Mouse (Mus musculus) midbrain, embryonic 14.5 days (tissue): ENCODE measurements around the gene Kif13a. TPM values are rescaled to one million over a fixed set of nuclear protein-coding genes. Genes with fewer than 3 reads are reported as not detected.

ENCODE experiments used
- ATAC-seq: fragments of 200-750 bp; cut with Nextera tagmentation; 2 replicates; pipeline ENCODE4 v1.8.0; 2017; ENCODE audit warnings: moderate number of reproducible peaks, moderate library complexity; ENCODE audit not compliant: low FRiP score, low TSS enrichment
- DNase-seq: peaks from one replicate; pipeline ENCODE4 v3.0.0-alpha.2; 2015
- H3K27ac ChIP-seq: fragments of 300-500 bp; sonication (generic); replicated peaks from 2 replicates; pipeline ENCODE4 v1.5.1; 2014; ENCODE audit warnings: mild to moderate bottlenecking, low read depth, low read length, moderate library complexity
- H3K27me3 ChIP-seq: fragments of 300-500 bp; sonication (generic); 2 replicates; pipeline ENCODE4 v1.6.1; 2014; ENCODE audit warnings: low read length, control low read depth, mixed read lengths; ENCODE audit not compliant: control insufficient read depth, insufficient read depth
- H3K36me3 ChIP-seq: fragments of 300-500 bp; sonication (generic); 2 replicates; pipeline ENCODE4 v1.6.1; 2014; ENCODE audit warnings: low read length, control low read depth; ENCODE audit not compliant: control insufficient read depth, insufficient read depth
- H3K4me1 ChIP-seq: fragments of 300-500 bp; sonication (generic); 2 replicates; pipeline ENCODE4 v1.6.1; 2014; ENCODE audit warnings: mild to moderate bottlenecking, antibody characterized with exemption, low read length, control low read depth; ENCODE audit not compliant: control insufficient read depth, insufficient read depth
- H3K4me2 ChIP-seq: fragments of 300-500 bp; sonication (generic); 2 replicates; pipeline ENCODE4 v1.6.1; 2014; ENCODE audit warnings: mild to moderate bottlenecking, low read length, moderate library complexity
- H3K4me3 ChIP-seq: fragments of 300-500 bp; sonication (generic); replicated peaks from 2 replicates; pipeline ENCODE4 v1.5.1; 2014; ENCODE audit warnings: low read depth, low read length
- H3K9ac ChIP-seq: fragments of 300-500 bp; sonication (generic); replicated peaks from 2 replicates; pipeline ENCODE4 v1.6.1; 2014; ENCODE audit warnings: mild to moderate bottlenecking, low read length, moderate library complexity
- H3K9me3 ChIP-seq: fragments of 300-500 bp; sonication (generic); 2 replicates; pipeline ENCODE4 v1.6.1; 2016; ENCODE audit warnings: low read length, control low read depth, mixed read lengths; ENCODE audit not compliant: control insufficient read depth
- WGBS: fragments of 180-500 bp; shearing (Covaris S2); extraction: QIAGEN DNeasy Blood & Tissue Kit; methylation state at CpG from one replicate; pipeline ENCODE4 v1.1.7; 2014; 5-methylcytosine and 5-hydroxymethylcytosine counted together
- polyA plus RNA-seq: library from polyadenylated mRNA; unstranded; fragments of >200 nt; fragmentation: Nextera tagmentation; extraction: Ambion mirVana; gene quantifications from 2 replicates; pipeline ENCODE4 v1.2.1, GENCODE M21; 2014

Kif13a gene
- polyA plus RNA-seq, 1 experiment from 2014 or later = 14.2 TPM

DNA sequence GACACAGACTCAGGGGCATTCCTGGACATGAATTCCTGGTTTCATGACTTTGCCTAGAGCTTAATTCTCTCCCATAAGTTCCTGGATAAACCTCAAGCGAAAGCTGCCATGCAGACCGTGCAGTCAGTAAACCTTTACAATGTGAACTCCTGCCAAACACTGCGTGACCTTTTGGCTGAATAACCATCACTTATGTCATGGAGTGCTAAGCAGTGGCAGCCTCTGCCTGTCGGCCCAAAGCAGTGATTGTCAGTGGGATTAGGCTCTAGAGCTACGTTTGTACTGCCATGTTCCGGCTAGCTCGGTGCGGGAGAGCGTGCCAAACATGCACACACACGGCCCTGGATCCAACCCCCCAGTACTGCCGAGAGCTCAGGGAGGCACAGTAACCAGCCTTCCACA lies 18.6 kb downstream of the Kif13a start:
- ATAC-seq = no peak
- H3K36me3 ChIP-seq = no peaks in the 10 kb centered on the region
- H3K9me3 ChIP-seq = no peaks in the 10 kb centered on the region
- peaks cover 11% of the 10 kb centered on the region for H3K4me1 ChIP-seq
- H3K4me2 ChIP-seq = no peak overlapping the region
- no peak overlapping the region for H3K9ac ChIP-seq
- H3K4me3 ChIP-seq = no peak overlapping the region
- no peak overlapping the region for H3K27ac ChIP-seq
- DNase-seq = no peak
- no peaks in the 10 kb centered on the region for H3K27me3 ChIP-seq
- 50% methylated on average over 11 of the region's 11 CpGs for WGBS

DNA sequence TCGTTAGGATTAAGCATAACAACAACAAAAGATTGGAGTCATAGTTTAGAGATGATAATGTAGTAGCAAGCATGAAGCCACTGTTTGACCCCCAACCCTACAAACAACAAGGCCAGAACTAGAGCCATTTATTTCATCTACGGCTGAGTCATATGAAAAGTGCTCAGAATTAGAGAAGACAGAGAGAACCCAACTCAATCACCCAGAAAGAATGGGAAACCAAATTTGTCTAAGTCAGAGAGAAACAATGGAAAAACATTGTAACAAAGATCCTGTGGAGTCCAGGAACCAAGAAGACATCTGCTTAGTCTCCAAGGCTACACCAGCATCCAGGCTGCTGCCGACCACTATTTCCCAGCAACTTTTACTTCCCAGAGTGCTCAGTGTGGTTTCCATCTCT lies 19.7 kb downstream of the Kif13a start:
- ATAC-seq (no peak), DNase-seq (no peak)
- WGBS = 82% methylated on average over 3 of the region's 3 CpGs
- Histone ChIP-seq H3K4me1 (peaks cover 11% of the 10 kb centered on the region), H3K9me3 (no peaks in the 10 kb centered on the region), H3K27me3 (no peaks in the 10 kb centered on the region), H3K4me2 (no peak overlapping the region), H3K9ac (no peak overlapping the region), H3K27ac (no peak overlapping the region), H3K36me3 (no peaks in the 10 kb centered on the region), H3K4me3 (no peak overlapping the region)

DNA sequence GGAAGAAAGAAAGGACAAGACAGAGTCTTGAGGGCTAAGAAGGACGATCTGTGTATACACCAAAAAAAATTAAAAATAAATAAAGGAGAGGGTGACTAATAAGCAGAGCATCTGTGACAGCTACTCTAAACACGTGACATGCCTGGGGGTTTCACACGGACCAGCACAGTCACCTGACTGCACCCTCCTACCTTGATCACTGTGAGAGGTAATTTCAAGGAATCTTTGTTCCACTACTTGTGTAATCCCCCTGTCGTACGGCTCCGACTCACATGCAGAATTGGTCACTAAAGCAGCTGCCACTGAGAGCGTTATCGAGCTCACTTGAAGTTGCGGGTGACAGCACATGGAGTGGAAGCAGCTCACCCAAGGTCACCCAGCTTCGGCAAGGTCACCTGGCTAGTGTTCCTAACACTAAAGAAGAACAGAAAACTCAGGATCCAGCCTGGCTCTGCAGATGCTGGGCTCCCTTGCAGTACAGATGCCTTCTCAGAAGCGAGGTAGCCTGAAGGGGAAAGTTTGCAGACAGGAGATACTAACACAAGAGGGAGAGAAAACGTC lies 20.6 kb downstream of the Kif13a start:
- H3K36me3 ChIP-seq = no peaks in the 10 kb centered on the region
- ATAC-seq (no peak), DNase-seq (no peak)
- no peak overlapping the region for H3K9ac ChIP-seq
- H3K4me1 ChIP-seq = peaks cover 11% of the 10 kb centered on the region
- H3K9me3 ChIP-seq = no peaks in the 10 kb centered on the region
- no peak overlapping the region for H3K4me2 ChIP-seq
- 68% methylated on average over 12 of the region's 12 CpGs for WGBS
- no peaks in the 10 kb centered on the region for H3K27me3 ChIP-seq
- no peak overlapping the region for H3K27ac ChIP-seq
- no peak overlapping the region for H3K4me3 ChIP-seq

DNA sequence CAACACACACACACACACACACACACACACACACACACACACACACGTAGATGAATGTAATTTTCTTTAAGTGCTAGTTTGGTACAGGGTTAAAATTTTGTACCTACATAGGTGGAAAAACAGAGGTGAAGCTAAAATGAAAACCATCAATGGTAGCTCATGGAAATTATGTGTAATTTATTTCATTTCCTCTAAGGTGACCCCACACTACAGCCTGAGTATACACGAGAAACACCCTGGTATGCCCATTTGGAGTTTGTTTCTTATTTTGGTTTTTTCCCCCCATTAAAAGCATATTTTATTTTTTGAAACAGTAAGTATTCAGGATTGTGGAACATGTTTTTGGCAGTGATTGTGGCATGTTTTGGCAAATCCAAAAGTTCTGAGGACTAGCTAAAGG lies 21.3 kb downstream of the Kif13a start:
- Histone ChIP-seq H3K9me3 (no peaks in the 10 kb centered on the region), H3K4me1 (peaks cover 11% of the 10 kb centered on the region), H3K36me3 (no peaks in the 10 kb centered on the region), H3K4me3 (no peak overlapping the region), H3K4me2 (no peak overlapping the region), H3K27me3 (no peaks in the 10 kb centered on the region), H3K27ac (no peak overlapping the region), H3K9ac (no peak overlapping the region)
- ATAC-seq (no peak), DNase-seq (no peak)
- WGBS = 91% methylated on average over 2 of the region's 2 CpGs

DNA sequence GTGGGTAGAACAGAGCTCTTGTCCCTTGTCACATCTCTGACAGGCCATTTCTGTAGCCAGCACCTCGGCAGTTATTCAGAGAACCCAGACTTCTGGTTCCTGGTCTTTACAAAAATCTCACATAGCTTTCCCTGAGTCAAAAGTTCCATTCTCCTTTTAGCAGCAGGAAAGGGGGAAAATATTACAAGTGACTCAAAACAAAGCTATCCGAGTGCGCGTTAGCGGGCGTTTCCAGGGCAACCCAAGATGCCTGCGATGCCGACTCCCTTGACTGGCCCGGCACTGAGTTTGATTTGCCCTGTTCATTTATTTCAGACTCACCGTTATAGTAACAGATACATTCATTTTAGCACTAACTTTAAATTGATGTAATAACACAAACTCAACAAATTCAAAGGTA lies 21.8 kb downstream of the Kif13a start:
- Histone ChIP-seq H3K4me1 (peaks cover 11% of the 10 kb centered on the region), H3K9me3 (no peaks in the 10 kb centered on the region), H3K4me3 (no peak overlapping the region), H3K4me2 (no peak overlapping the region), H3K27ac (no peak overlapping the region), H3K27me3 (no peaks in the 10 kb centered on the region), H3K9ac (no peak overlapping the region), H3K36me3 (no peaks in the 10 kb centered on the region)
- 28% methylated on average over 10 of the region's 10 CpGs for WGBS
- DNase-seq = peak; percentile 68
- ATAC-seq = no peak

DNA sequence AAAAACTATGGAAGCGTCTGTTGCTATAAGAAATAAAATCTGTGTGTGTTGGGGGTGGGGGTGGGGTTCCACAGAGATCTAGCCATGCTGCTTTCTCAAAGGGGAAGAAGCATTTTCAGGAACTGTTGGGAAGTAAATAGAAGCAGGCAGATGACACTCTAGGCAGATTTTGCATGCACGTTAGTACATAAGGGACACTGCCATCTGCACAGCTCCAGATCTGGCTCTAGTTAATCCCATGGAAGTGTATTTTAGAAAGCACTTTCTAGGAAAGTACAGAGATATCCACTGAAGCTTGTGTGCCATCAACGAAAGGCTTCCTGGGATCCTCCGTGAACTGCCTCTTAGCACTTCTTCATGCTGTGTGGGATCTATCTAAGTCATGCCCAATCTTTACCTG lies 22.6 kb downstream of the Kif13a start:
- H3K4me3 ChIP-seq = no peak overlapping the region
- H3K27me3 ChIP-seq = no peaks in the 10 kb centered on the region
- WGBS = 80% methylated on average over 4 of the region's 4 CpGs
- no peak for DNase-seq
- H3K4me1 ChIP-seq = peaks cover 11% of the 10 kb centered on the region
- no peak overlapping the region for H3K4me2 ChIP-seq
- H3K36me3 ChIP-seq = no peaks in the 10 kb centered on the region
- H3K27ac ChIP-seq = no peak overlapping the region
- H3K9me3 ChIP-seq = no peaks in the 10 kb centered on the region
- no peak for ATAC-seq
- no peak overlapping the region for H3K9ac ChIP-seq

DNA sequence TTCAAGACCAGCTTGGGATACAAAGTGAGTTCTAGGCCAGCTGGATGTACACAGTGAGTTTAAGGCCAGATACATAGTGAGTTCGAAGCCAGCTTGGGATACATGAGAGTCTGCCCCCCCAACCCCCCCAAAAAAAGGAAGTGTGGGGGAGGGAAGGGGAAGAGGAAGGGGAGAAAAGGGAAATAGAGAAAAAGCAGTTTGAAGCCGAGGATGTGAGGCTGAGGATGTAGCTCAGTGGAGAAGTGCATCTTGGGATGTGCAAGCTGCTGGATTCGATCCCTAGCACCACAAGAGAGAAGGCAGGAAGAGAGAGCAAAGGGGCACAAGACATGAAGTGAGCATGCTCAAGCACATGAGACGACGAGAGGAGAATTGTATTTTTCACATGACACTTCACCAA lies 23.7 kb downstream of the Kif13a start:
- 93% methylated on average over 5 of the region's 5 CpGs for WGBS
- ATAC-seq = no peak
- peaks cover 11% of the 10 kb centered on the region for H3K4me1 ChIP-seq
- no peak overlapping the region for H3K4me3 ChIP-seq
- no peaks in the 10 kb centered on the region for H3K36me3 ChIP-seq
- H3K9ac ChIP-seq = no peak overlapping the region
- H3K4me2 ChIP-seq = no peak overlapping the region
- no peak for DNase-seq
- no peak overlapping the region for H3K27ac ChIP-seq
- H3K27me3 ChIP-seq = no peaks in the 10 kb centered on the region
- H3K9me3 ChIP-seq = no peaks in the 10 kb centered on the region

DNA sequence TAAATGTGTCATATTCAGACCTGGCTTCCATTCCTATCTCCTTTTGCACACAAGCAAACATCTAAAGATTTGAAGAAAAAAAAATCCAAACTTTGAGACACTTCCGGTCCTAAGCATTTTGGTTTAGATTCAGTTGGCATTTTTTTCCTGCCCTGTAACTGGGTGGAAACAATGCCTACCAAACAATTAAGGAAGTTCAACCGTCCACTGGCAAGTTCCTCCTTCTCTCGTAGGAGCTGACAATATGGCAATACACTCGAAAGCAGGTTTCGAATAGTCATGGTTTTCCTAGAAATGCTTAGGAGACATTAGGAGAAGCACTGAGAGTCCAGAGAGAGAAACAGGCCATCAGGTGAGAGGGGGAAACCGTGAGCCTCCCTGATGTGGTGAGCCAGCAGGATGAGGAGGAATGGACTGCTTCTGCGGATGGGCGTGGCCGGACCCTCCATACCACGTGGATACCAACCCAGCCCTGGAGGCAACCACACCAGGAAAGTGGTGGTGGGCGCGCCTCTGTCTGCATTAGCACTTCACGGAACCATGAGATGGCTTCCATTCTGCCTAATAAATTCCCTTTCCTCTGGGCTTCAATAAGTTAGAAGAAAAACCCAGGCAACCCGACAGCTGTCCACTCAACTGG lies 24.6 kb downstream of the Kif13a start:
- no peaks in the 10 kb centered on the region for H3K27me3 ChIP-seq
- ATAC-seq (no peak), DNase-seq (no peak)
- H3K36me3 ChIP-seq = no peaks in the 10 kb centered on the region
- no peak overlapping the region for H3K9ac ChIP-seq
- H3K4me3 ChIP-seq = no peak overlapping the region
- no peak overlapping the region for H3K27ac ChIP-seq
- peaks cover 11% of the 10 kb centered on the region for H3K4me1 ChIP-seq
- 89% methylated on average over 14 of the region's 14 CpGs for WGBS
- no peak overlapping the region for H3K4me2 ChIP-seq
- no peaks in the 10 kb centered on the region for H3K9me3 ChIP-seq

DNA sequence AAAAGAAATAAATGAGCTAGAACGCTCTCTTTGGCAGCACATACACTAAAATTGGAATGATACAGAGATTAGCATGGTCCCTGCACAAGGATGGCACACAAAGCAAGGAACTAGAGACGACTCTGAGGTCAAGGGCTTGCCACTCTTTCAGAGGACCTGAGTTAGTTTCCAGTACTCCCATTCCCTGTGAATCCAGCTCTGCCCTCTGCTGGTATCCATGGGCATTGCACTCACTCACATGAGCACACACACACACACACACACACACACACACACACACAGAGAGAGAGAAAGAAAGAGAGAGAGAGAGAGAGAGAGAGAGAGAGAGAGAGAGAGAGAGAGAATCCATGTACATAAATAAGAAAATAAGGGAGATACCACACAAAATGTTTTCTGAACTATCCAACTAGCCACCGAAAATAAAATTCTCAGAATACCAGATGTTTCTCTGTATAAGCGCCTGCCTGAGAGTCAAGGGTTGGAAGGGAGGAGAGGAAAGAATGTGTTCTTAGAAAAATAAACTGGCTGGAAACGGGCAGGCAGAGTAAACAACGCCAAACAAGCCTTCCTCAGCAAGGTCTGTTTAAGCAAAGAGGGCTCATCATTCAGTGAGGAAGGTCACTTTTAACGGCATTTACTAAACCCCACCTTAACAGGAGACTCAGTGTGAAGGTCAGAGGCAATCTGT lies 27.0 kb downstream of the Kif13a start:
- ATAC-seq (no peak), DNase-seq (no peak)
- H3K4me1 ChIP-seq = peaks cover 16% of the 10 kb centered on the region
- H3K27ac ChIP-seq = no peak overlapping the region
- WGBS = 97% methylated on average over 7 of the region's 7 CpGs
- H3K9me3 ChIP-seq = no peaks in the 10 kb centered on the region
- H3K4me3 ChIP-seq = no peak overlapping the region
- no peak overlapping the region for H3K9ac ChIP-seq
- no peaks in the 10 kb centered on the region for H3K36me3 ChIP-seq
- H3K27me3 ChIP-seq = no peaks in the 10 kb centered on the region
- no peak overlapping the region for H3K4me2 ChIP-seq
